Mouse (Mus musculus): ENCODE results near the gene Insl3.

GRCm38 (mm10) chr8:71668220-71668975 is 20.6 kb upstream of the Insl3 start:
- TF ChIP-seq CTCF (IDR thresholded peaks at IDR 0.05; ENCODE audit: insufficient read depth, low read length) (no peak), POLR2A (IDR thresholded peaks at IDR 0.05; ENCODE audit: borderline replicate concordance, extremely low read depth, low read depth, low read length) (no peak)

Data from lung, adult 2 months (tissue).